In the genomic region with DNA sequence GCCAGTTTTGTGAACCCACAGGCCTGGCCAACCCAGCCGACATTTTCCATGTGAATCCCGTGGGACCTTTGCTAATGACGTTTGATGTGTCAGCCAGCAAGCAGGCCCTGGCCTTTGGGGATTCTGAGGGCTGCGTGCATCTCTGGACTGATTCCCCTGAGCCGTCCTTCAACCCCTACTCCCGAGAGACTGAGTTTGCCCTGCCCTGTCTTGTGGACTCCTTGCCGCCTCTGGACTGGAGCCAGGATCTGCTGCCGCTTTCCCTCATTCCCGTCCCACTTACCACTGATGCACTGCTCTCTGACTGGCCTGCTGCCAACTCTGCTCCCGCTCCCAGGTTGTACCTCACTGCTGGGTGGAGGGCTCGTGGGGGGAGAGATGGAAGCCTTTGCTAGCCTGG, we compare ENCODE assay signal across 9 mouse cellular contexts. TPM values are rescaled to one million over a fixed set of nuclear protein-coding genes. Genes with fewer than 3 reads are reported as not detected.
DNase-seq lines count a peak whose midpoint lies in the region; ATAC-seq lines count a peak whose summit lies in the region.
"Had no signal": no experiment of that assay in that cellular context is flagged by ENCODE, and none has a peak within 500 bp of the region (broad histone marks: within the 10 kb centered on the region; RNA-seq: fewer than 3 reads in every experiment).

No protein-coding gene starts in this region.

- H3K4me1 ChIP-seq in embryonic facial prominence, embryonic 12.5 days: no peaks in the 10 kb centered on the region
- no peaks in the 10 kb centered on the region for H3K4me1 ChIP-seq in embryonic facial prominence, embryonic 10.5 days
- no peaks in the 10 kb centered on the region for H3K4me1 ChIP-seq in intestine, embryonic 16.5 days (ENCODE audit: control insufficient read depth, insufficient read depth, low read length)

- no peak overlapping the region for H3K9ac ChIP-seq in embryonic facial prominence, embryonic 12.5 days
- 0 out of 2 replicates have a peak overlapping the region, but pooled peaks have one; percentile 13 for H3K9ac ChIP-seq in intestine, embryonic 16.5 days (ENCODE audit: low read depth, low read length)

- peaks cover 70% of the 10 kb centered on the region for H3K36me3 ChIP-seq in embryonic facial prominence, embryonic 12.5 days
- peaks cover 91% of the 10 kb centered on the region for H3K36me3 ChIP-seq in embryonic facial prominence, embryonic 10.5 days (replicated peaks)
- H3K36me3 ChIP-seq in intestine, embryonic 16.5 days (ENCODE audit: control insufficient read depth, insufficient read depth, low read length): peaks cover 16% of the 10 kb centered on the region
- no peaks in the 10 kb centered on the region; the same call in 1 of the 2 replicates for H3K36me3 ChIP-seq in splenic B cell, adult 2 months (ENCODE audit: control insufficient read depth, insufficient read depth, low read length, poor library complexity, severe bottlenecking)

- H3K4me2 ChIP-seq in embryonic facial prominence, embryonic 12.5 days (replicated peaks): no peak overlapping the region
- H3K4me2 ChIP-seq in intestine, embryonic 16.5 days (ENCODE audit: low read depth, low read length): no peak overlapping the region

- WGBS in embryonic facial prominence, embryonic 12.5 days: 77% methylated on average over 11 of the region's 11 CpGs
- 92% methylated on average over 11 of the region's 11 CpGs for WGBS in embryonic facial prominence, embryonic 10.5 days
- 55% methylated on average over 11 of the region's 11 CpGs for WGBS in intestine, embryonic 16.5 days

- no peaks in the 10 kb centered on the region for H3K27me3 ChIP-seq in embryonic facial prominence, embryonic 12.5 days
- no peaks in the 10 kb centered on the region for H3K27me3 ChIP-seq in embryonic facial prominence, embryonic 10.5 days (replicated peaks; ENCODE audit: low read depth, poor library complexity, severe bottlenecking)
- no peaks in the 10 kb centered on the region for H3K27me3 ChIP-seq in intestine, embryonic 16.5 days (replicated peaks; ENCODE audit: control insufficient read depth, insufficient read depth, low read length)
- no peaks in the 10 kb centered on the region for H3K27me3 ChIP-seq in splenic B cell, adult 2 months (ENCODE audit: control insufficient read depth, insufficient read depth, low read length, poor library complexity, severe bottlenecking)

- no peak for DNase-seq in embryonic facial prominence, embryonic 10.5 days (ENCODE audit: low spot score)
- DNase-seq in ovary, postnatal 36 days (ENCODE audit: low spot score): peak; percentile 62
- DNase-seq in ovary, postnatal 10 days (ENCODE audit: low spot score): no peak
- peak; percentile 26 for DNase-seq in splenic B cell, adult 2 months (ENCODE audit: low read depth, low spot score)
- DNase-seq in frontal cortex, adult 2 months (ENCODE audit: extremely low spot score in 1 of 2, low spot score in 1 of 2): no peak
- no peak for DNase-seq in left cerebral cortex, adult 9 months (ENCODE audit: low spot score in 2 of 2)

- no peak overlapping the region for H3K4me3 ChIP-seq in embryonic facial prominence, embryonic 12.5 days
- no peak overlapping the region for H3K4me3 ChIP-seq in embryonic facial prominence, embryonic 10.5 days
- H3K4me3 ChIP-seq in intestine, embryonic 16.5 days (ENCODE audit: low read length): no peak overlapping the region

- no peak for ATAC-seq in embryonic facial prominence, embryonic 12.5 days (ENCODE audit: insufficient number of reproducible peaks, insufficient read depth, low FRiP score, low TSS enrichment)
- ATAC-seq in intestine, embryonic 16.5 days: peak; percentile 48; the same call in 1 of the 2 replicates

- H3K9me3 ChIP-seq in embryonic facial prominence, embryonic 12.5 days: no peaks in the 10 kb centered on the region
- H3K9me3 ChIP-seq in embryonic facial prominence, embryonic 10.5 days: no peaks in the 10 kb centered on the region
- no peaks in the 10 kb centered on the region for H3K9me3 ChIP-seq in intestine, embryonic 16.5 days (ENCODE audit: control insufficient read depth, low read length)

- H3K27ac ChIP-seq in embryonic facial prominence, embryonic 12.5 days: 0 out of 2 replicates have a peak overlapping the region, but pooled peaks have one; percentile 23
- no peak overlapping the region for H3K27ac ChIP-seq in embryonic facial prominence, embryonic 10.5 days (replicated peaks)
- no peak overlapping the region; the same call in 1 of the 2 replicates for H3K27ac ChIP-seq in intestine, embryonic 16.5 days (ENCODE audit: low read length)

RNA-seq across cellular contexts. Expression of a gene that starts 7.0 kb away (rescaled TPM):
- 36.2 and 38.3 TPM in 2 replicates for polyA plus RNA-seq in embryonic facial prominence, embryonic 12.5 days (2016; fragmentation: Nextera tagmentation; extraction: Ambion mirVana)
- polyA plus RNA-seq in embryonic facial prominence, embryonic 10.5 days (2016; fragmentation: Nextera tagmentation; extraction: Ambion mirVana): 42.9 and 43.3 TPM in 2 replicates
- 24.7 and 25.5 TPM in 2 replicates for polyA plus RNA-seq in intestine, embryonic 16.5 days (2015; fragmentation: Nextera tagmentation; extraction: Ambion mirVana)
- polyA plus RNA-seq in frontal cortex, adult 2 months (2012; rRNA removed): 25.0 and 26.8 TPM in 2 replicates

RNA-seq across cellular contexts. Expression of a gene that starts 11.6 kb away (rescaled TPM):
- polyA plus RNA-seq in embryonic facial prominence, embryonic 12.5 days (2016; fragmentation: Nextera tagmentation; extraction: Ambion mirVana): not detected in 2 replicates
- 0.13 TPM in 1 of 2 replicates, not detected in the other for polyA plus RNA-seq in embryonic facial prominence, embryonic 10.5 days (2016; fragmentation: Nextera tagmentation; extraction: Ambion mirVana)
- polyA plus RNA-seq in intestine, embryonic 16.5 days (2015; fragmentation: Nextera tagmentation; extraction: Ambion mirVana): 0.44 and 0.53 TPM in 2 replicates
- polyA plus RNA-seq in frontal cortex, adult 2 months (2012; rRNA removed): 0.34 TPM in 2 replicates
- polyA plus RNA-seq: limb, embryonic 11.5 days had no signal

RNA-seq across cellular contexts. Expression of a gene that starts 12.1 kb away (rescaled TPM):
- polyA plus RNA-seq in embryonic facial prominence, embryonic 12.5 days (2016; fragmentation: Nextera tagmentation; extraction: Ambion mirVana): 306 and 319 TPM in 2 replicates
- 273 and 305 TPM in 2 replicates for polyA plus RNA-seq in embryonic facial prominence, embryonic 10.5 days (2016; fragmentation: Nextera tagmentation; extraction: Ambion mirVana)
- 295 and 297 TPM in 2 replicates for polyA plus RNA-seq in intestine, embryonic 16.5 days (2015; fragmentation: Nextera tagmentation; extraction: Ambion mirVana)
- 64.4 and 65.1 TPM in 2 replicates for polyA plus RNA-seq in frontal cortex, adult 2 months (2012; rRNA removed)

RNA-seq across cellular contexts. Expression of a gene that starts 27.4 kb away (rescaled TPM):
- 191 TPM in 2 replicates for polyA plus RNA-seq in embryonic facial prominence, embryonic 12.5 days (2016; fragmentation: Nextera tagmentation; extraction: Ambion mirVana)
- polyA plus RNA-seq in embryonic facial prominence, embryonic 10.5 days (2016; fragmentation: Nextera tagmentation; extraction: Ambion mirVana): 244 and 258 TPM in 2 replicates
- 334 and 347 TPM in 2 replicates for polyA plus RNA-seq in intestine, embryonic 16.5 days (2015; fragmentation: Nextera tagmentation; extraction: Ambion mirVana)
- 233 and 236 TPM in 2 replicates for polyA plus RNA-seq in frontal cortex, adult 2 months (2012; rRNA removed)

RNA-seq across cellular contexts. Expression of a gene that starts 39.8 kb away (rescaled TPM):
- 20.9 and 22.0 TPM in 2 replicates for polyA plus RNA-seq in embryonic facial prominence, embryonic 12.5 days (2016; fragmentation: Nextera tagmentation; extraction: Ambion mirVana)
- polyA plus RNA-seq in embryonic facial prominence, embryonic 10.5 days (2016; fragmentation: Nextera tagmentation; extraction: Ambion mirVana): 14.3 and 15.3 TPM in 2 replicates
- polyA plus RNA-seq in intestine, embryonic 16.5 days (2015; fragmentation: Nextera tagmentation; extraction: Ambion mirVana): 16.4 and 18.0 TPM in 2 replicates
- polyA plus RNA-seq in frontal cortex, adult 2 months (2012; rRNA removed): 29.6 and 33.3 TPM in 2 replicates

Comparison
In these comparisons a context has a peak if more than half of its experiments do, and no peak if none do; other contexts are left out.
1. DNase-seq: peak in ovary, postnatal 36 days (single experiment) and splenic B cell, adult 2 months (single experiment); none in embryonic facial prominence, embryonic 10.5 days (single experiment), ovary, postnatal 10 days (single experiment), frontal cortex, adult 2 months (0 of 2) and left cerebral cortex, adult 9 months (0 of 2).